Mouse (Mus musculus) left cerebral cortex, adult 2 months (tissue): ENCODE measurements around the gene Gm4064. TPM values are rescaled to one million over a fixed set of nuclear protein-coding genes. Genes with fewer than 3 reads are reported as not detected.
"Not testable (repeated sequence)": the region's sequence is repeated elsewhere in the genome, so short reads cannot be mapped to it uniquely, and the experiment has no call there.

ENCODE experiments used
- DNase-seq, 2 experiments: peaks; one replicate each; pipeline ENCODE4 v3.0.0; 2021 to 2022; ENCODE audit warnings: low spot score in 2 of 2, mixed read lengths in 1 of 2; ENCODE audit errors: extremely low spot score in 1 of 2
- H3K27ac ChIP-seq: fragments of 200-600 bp; 2 replicates; pipeline ENCODE4 v1.8.1; 2022
- H3K4me3 ChIP-seq: fragments of 200-600 bp; 2 replicates; pipeline ENCODE4 v1.8.1; 2022
- intact Hi-C: fragments of 180-260 bp; cut with DNase I; formaldehyde crosslinking; loops from one replicate; pipeline ENCODE4 v1.15.1; 2025
- long read RNA-seq, 2 experiments: library from polyadenylated mRNA; stranded (forward); transcript quantifications; one replicate each; pipeline ENCODE4 v2.0.0; 2021; ENCODE audit warnings: borderline mapping rate in 2 of 2
- total RNA-seq, 2 experiments: library from RNA; stranded (reverse); gene quantifications; 2 replicates each; pipeline ENCODE4 v1.2.3; 2021

Gm4064 gene
- not detected for total RNA-seq
- long read RNA-seq, experiment 1 = 0 reads
- long read RNA-seq, experiment 2 = 0 reads

- H3K4me3 ChIP-seq, H3K27ac ChIP-seq, intact Hi-C loops, DNase-seq: not testable (repeated sequence)
Measured at GRCm38 (mm10) chrY:2796105-2796504, at the start of gene Gm4064. Gene Gm4064 (minus strand): TSS chrY:2796205.

GRCm38 (mm10) chrY:2830380-2830779 is 34.4 kb upstream of the Gm4064 start, which contains the start of the genes Rbmy and Gm10256:
Gene Rbmy (plus strand): TSS chrY:2830680.
Gene Gm10256 (plus strand): TSS chrY:2830699.
- H3K27ac ChIP-seq, intact Hi-C loops, DNase-seq, H3K4me3 ChIP-seq: not testable (repeated sequence)

Other genes starting within 250 kb of the Gm4064 start
- not detected for gene H2al2c, start 197.1 kb downstream of the Gm4064 start, total RNA-seq
- gene Sry, start 132.5 kb downstream of the Gm4064 start, total RNA-seq = not detected
- gene H2al2b, start 75.5 kb downstream of the Gm4064 start, total RNA-seq = not detected
- not detected for gene Rbmy, start 34.5 kb upstream of the Gm4064 start, total RNA-seq
- not detected for gene Gm10256, start 34.5 kb upstream of the Gm4064 start, total RNA-seq
- not detected for gene Gm10352, start 104.8 kb upstream of the Gm4064 start, total RNA-seq
- not detected for gene Gm29289, start 136.4 kb upstream of the Gm4064 start, total RNA-seq